Mouse (Mus musculus): ENCODE data around the gene Krtap19-4.

DNA sequence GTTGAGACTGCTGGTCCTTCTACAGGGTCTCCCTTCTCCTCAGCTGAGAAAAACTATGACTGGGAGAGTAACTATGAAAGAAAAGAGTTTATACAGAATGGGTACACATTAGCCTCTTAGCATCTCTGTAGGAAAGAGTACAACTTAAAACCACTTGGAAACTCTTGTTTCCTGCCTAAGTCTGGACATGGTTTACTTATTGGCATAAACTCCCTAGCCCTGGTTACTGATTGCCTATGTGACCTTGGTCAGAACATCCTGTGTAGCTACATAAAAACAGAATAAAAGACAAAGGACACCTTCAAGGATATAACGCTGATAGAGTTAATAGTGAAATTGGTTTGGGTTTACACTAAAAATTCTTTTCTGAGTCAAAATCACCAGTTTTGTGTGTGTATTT is 37.5 kb downstream of the Krtap19-4 start:
- TF ChIP-seq CTCF (IDR thresholded peaks at IDR 0.05; ENCODE audit: borderline replicate concordance, insufficient read depth, low read depth, low read length) (no peak), POLR2A (IDR thresholded peaks at IDR 0.05; ENCODE audit: borderline replicate concordance, insufficient read depth, low read length) (no peak)
